Mouse (Mus musculus): ENCODE results near the gene Spi1. TPM values are rescaled to one million over a fixed set of nuclear protein-coding genes. Genes with fewer than 3 reads are reported as not detected.

Gene Spi1
- polyA plus RNA-seq, 1 experiment from 2014 or later = 16.8 TPM

GRCm38 (mm10) chr2:91132035-91132434 is 49.8 kb downstream of the Spi1 start:
- H3K4me1 ChIP-seq = no peaks in the 10 kb centered on the region
- H3K4me2 ChIP-seq = no peak overlapping the region
- no peak overlapping the region for H3K4me3 ChIP-seq
- H3K9me3 ChIP-seq (replicated peaks) = no peaks in the 10 kb centered on the region
- H3K9ac ChIP-seq = no peak overlapping the region
- 24% methylated on average over 3 of the region's 3 CpGs for WGBS (ENCODE audit: insufficient replicate concordance)
- H3K27me3 ChIP-seq (replicated peaks) = 0 out of 2 replicates have a peak, but pooled peaks cover 3% of the 10 kb centered on the region
- ATAC-seq = no peak
- H3K36me3 ChIP-seq = no peaks in the 10 kb centered on the region; the same call in 1 of the 2 replicates
- no peak overlapping the region for H3K27ac ChIP-seq

GRCm38 (mm10) chr2:91136513-91137412 is 54.6 kb downstream of the Spi1 start:
- Histone ChIP-seq H3K27me3 (replicated peaks) (no peaks in the 10 kb centered on the region), H3K9me3 (replicated peaks) (no peaks in the 10 kb centered on the region), H3K9ac (no peak overlapping the region), H3K4me1 (peaks cover 9% of the 10 kb centered on the region; the same call in 1 of the 2 replicates), H3K4me3 (no peak overlapping the region), H3K27ac (no peak overlapping the region), H3K36me3 (peaks cover 42% of the 10 kb centered on the region), H3K4me2 (no peak overlapping the region)
- 69% methylated on average over 11 of the region's 11 CpGs for WGBS (ENCODE audit: insufficient replicate concordance)
- ATAC-seq = no peak

GRCm38 (mm10) chr2:91137481-91137880 is 55.3 kb downstream of the Spi1 start:
- H3K27me3 ChIP-seq (replicated peaks) = no peaks in the 10 kb centered on the region
- H3K36me3 ChIP-seq = peaks cover 50% of the 10 kb centered on the region
- no peak for ATAC-seq
- H3K9me3 ChIP-seq (replicated peaks) = no peaks in the 10 kb centered on the region
- H3K4me2 ChIP-seq = no peak overlapping the region
- peaks cover 9% of the 10 kb centered on the region; the same call in 1 of the 2 replicates for H3K4me1 ChIP-seq
- H3K27ac ChIP-seq = no peak overlapping the region
- H3K4me3 ChIP-seq = no peak overlapping the region
- no peak overlapping the region for H3K9ac ChIP-seq
- WGBS (ENCODE audit: insufficient replicate concordance) = 79% methylated on average over 6 of the region's 6 CpGs

GRCm38 (mm10) chr2:91139311-91139710 is 57.1 kb downstream of the Spi1 start:
- 58% methylated on average over 5 of the region's 5 CpGs for WGBS (ENCODE audit: insufficient replicate concordance)
- Histone ChIP-seq H3K36me3 (peaks cover 65% of the 10 kb centered on the region), H3K27ac (no peak overlapping the region), H3K4me3 (no peak overlapping the region), H3K4me2 (no peak overlapping the region), H3K9ac (no peak overlapping the region), H3K4me1 (peaks cover 9% of the 10 kb centered on the region; the same call in 1 of the 2 replicates), H3K27me3 (replicated peaks) (no peaks in the 10 kb centered on the region), H3K9me3 (replicated peaks) (no peaks in the 10 kb centered on the region)
- no peak for ATAC-seq

GRCm38 (mm10) chr2:91139764-91140163 is 57.6 kb downstream of the Spi1 start:
- Histone ChIP-seq H3K27ac (no peak overlapping the region), H3K27me3 (replicated peaks) (no peaks in the 10 kb centered on the region), H3K36me3 (peaks cover 69% of the 10 kb centered on the region), H3K4me1 (peaks cover 9% of the 10 kb centered on the region; the same call in 1 of the 2 replicates), H3K9me3 (replicated peaks) (no peaks in the 10 kb centered on the region), H3K4me2 (no peak overlapping the region), H3K4me3 (no peak overlapping the region), H3K9ac (no peak overlapping the region)
- 87% methylated on average over 8 of the region's 8 CpGs for WGBS (ENCODE audit: insufficient replicate concordance)
- no peak for ATAC-seq

GRCm38 (mm10) chr2:91142920-91143319 is 60.7 kb downstream of the Spi1 start:
- Histone ChIP-seq H3K9me3 (replicated peaks) (no peaks in the 10 kb centered on the region), H3K4me3 (no peak overlapping the region), H3K4me2 (no peak overlapping the region), H3K27ac (no peak overlapping the region), H3K36me3 (peaks cover 82% of the 10 kb centered on the region), H3K9ac (no peak overlapping the region), H3K27me3 (replicated peaks) (no peaks in the 10 kb centered on the region), H3K4me1 (peaks cover 9% of the 10 kb centered on the region; the same call in 1 of the 2 replicates)
- 78% methylated on average over 6 of the region's 6 CpGs for WGBS (ENCODE audit: insufficient replicate concordance)
- no peak for ATAC-seq

GRCm38 (mm10) chr2:91143401-91143800 is 61.2 kb downstream of the Spi1 start:
- H3K27ac ChIP-seq = no peak overlapping the region
- WGBS (ENCODE audit: insufficient replicate concordance) = 92% methylated on average over 11 of the region's 11 CpGs
- no peak overlapping the region for H3K9ac ChIP-seq
- H3K4me2 ChIP-seq = no peak overlapping the region
- no peaks in the 10 kb centered on the region for H3K9me3 ChIP-seq (replicated peaks)
- peaks cover 9% of the 10 kb centered on the region; the same call in 1 of the 2 replicates for H3K4me1 ChIP-seq
- ATAC-seq = no peak
- H3K4me3 ChIP-seq = no peak overlapping the region
- peaks cover 78% of the 10 kb centered on the region for H3K36me3 ChIP-seq
- no peaks in the 10 kb centered on the region for H3K27me3 ChIP-seq (replicated peaks)

- Histone ChIP-seq H3K27ac (no peak overlapping the region), H3K9ac (no peak overlapping the region), H3K27me3 (replicated peaks) (no peaks in the 10 kb centered on the region), H3K4me3 (no peak overlapping the region), H3K9me3 (replicated peaks) (no peaks in the 10 kb centered on the region), H3K4me1 (no peaks in the 10 kb centered on the region), H3K4me2 (no peak overlapping the region), H3K36me3 (peaks cover 65% of the 10 kb centered on the region)
- no peak for ATAC-seq
Observed at GRCm38 (mm10) chr2:91148101-91148500, 65.9 kb downstream of the Spi1 start.

- Histone ChIP-seq H3K4me2 (no peak overlapping the region), H3K4me1 (no peaks in the 10 kb centered on the region), H3K27me3 (replicated peaks) (no peaks in the 10 kb centered on the region), H3K36me3 (peaks cover 62% of the 10 kb centered on the region), H3K4me3 (no peak overlapping the region), H3K9ac (no peak overlapping the region), H3K9me3 (replicated peaks) (no peaks in the 10 kb centered on the region), H3K27ac (no peak overlapping the region)
- 66% methylated on average over 1 of the region's 1 CpGs for WGBS (ENCODE audit: insufficient replicate concordance)
- ATAC-seq = no peak
Observed at GRCm38 (mm10) chr2:91151331-91151730, 69.1 kb downstream of the Spi1 start.

- no peaks in the 10 kb centered on the region for H3K9me3 ChIP-seq (replicated peaks)
- no peak overlapping the region for H3K4me2 ChIP-seq
- no peak overlapping the region for H3K27ac ChIP-seq
- H3K27me3 ChIP-seq (replicated peaks) = no peaks in the 10 kb centered on the region
- no peak for ATAC-seq
- no peak overlapping the region for H3K4me3 ChIP-seq
- H3K36me3 ChIP-seq = peaks cover 73% of the 10 kb centered on the region
- H3K4me1 ChIP-seq = no peaks in the 10 kb centered on the region
- 68% methylated on average over 3 of the region's 3 CpGs for WGBS (ENCODE audit: insufficient replicate concordance)
- no peak overlapping the region for H3K9ac ChIP-seq
Observed at GRCm38 (mm10) chr2:91152885-91153377, 70.7 kb downstream of the Spi1 start.

GRCm38 (mm10) chr2:91154091-91154490 is 71.9 kb downstream of the Spi1 start:
- no peak for ATAC-seq
- Histone ChIP-seq H3K27ac (no peak overlapping the region), H3K27me3 (replicated peaks) (no peaks in the 10 kb centered on the region), H3K4me3 (no peak overlapping the region), H3K9me3 (replicated peaks) (no peaks in the 10 kb centered on the region), H3K36me3 (peaks cover 76% of the 10 kb centered on the region), H3K9ac (no peak overlapping the region), H3K4me2 (no peak overlapping the region), H3K4me1 (no peaks in the 10 kb centered on the region)
- WGBS (ENCODE audit: insufficient replicate concordance) = 81% methylated on average over 3 of the region's 3 CpGs

GRCm38 (mm10) chr2:91157002-91157752 is 75.0 kb downstream of the Spi1 start:
- no peak overlapping the region for H3K4me3 ChIP-seq
- peaks cover 76% of the 10 kb centered on the region for H3K36me3 ChIP-seq
- H3K9me3 ChIP-seq (replicated peaks) = no peaks in the 10 kb centered on the region
- H3K9ac ChIP-seq = no peak overlapping the region
- H3K27me3 ChIP-seq (replicated peaks) = no peaks in the 10 kb centered on the region
- 66% methylated on average over 6 of the region's 6 CpGs for WGBS (ENCODE audit: insufficient replicate concordance)
- ATAC-seq = no peak
- H3K4me1 ChIP-seq = no peaks in the 10 kb centered on the region
- H3K4me2 ChIP-seq = no peak overlapping the region
- H3K27ac ChIP-seq = no peak overlapping the region
